Mouse (Mus musculus): Measurements from ENCODE around the gene Exoc1.

Gene Exoc1

GRCm38 (mm10) chr5:76609702-76610370, 80.7 kb downstream of the Exoc1 start:
- no peak for DNase-seq (ENCODE audit: low read depth)

- DNase-seq (ENCODE audit: low read depth) = no peak
These were observed 83.9 kb downstream of the Exoc1 start for GRCm38 (mm10) chr5:76612867-76613499.

GRCm38 (mm10) chr5:76615276-76615675, 86.2 kb downstream of the Exoc1 start:
- DNase-seq (ENCODE audit: low read depth) = no peak

- no peak for DNase-seq (ENCODE audit: low read depth)
These were observed 87.2 kb downstream of the Exoc1 start for GRCm38 (mm10) chr5:76616196-76616747.

GRCm38 (mm10) chr5:76618750-76619149, 89.6 kb downstream of the Exoc1 start:
- no peak for DNase-seq (ENCODE audit: low read depth)

All from 416B (cell line).